Mouse (Mus musculus) CH12F3 (cell line): ENCODE measurements at regions not wholly inside any gene's neighbourhood (a gene's known extent, or its start where the extent isn't known, plus 50 kb on each side); places are given as distances from the start of the nearest gene placed in this dataset.

Experiments used
- in situ Hi-C: fragments of 300-500 bp; cut with MboI; formaldehyde crosslinking; loops from 2 replicates; pipeline ENCODE4 v1.14.3; 2020; ENCODE audit warnings: low sequenced_read_pairs

GRCm38 (mm10) chr11:24745841-24746240 lies 668.0 kb downstream of the Bcl11a start:
- in situ Hi-C loops, result no loop called here

GRCm38 (mm10) chr11:24750144-24750779 lies 672.4 kb downstream of the Bcl11a start:
- in situ Hi-C loops, result no loop called here

GRCm38 (mm10) chr11:24758130-24758529 lies 680.3 kb downstream of the Bcl11a start:
- in situ Hi-C loops, result no loop called here

GRCm38 (mm10) chr11:24783470-24783869 lies 705.6 kb downstream of the Bcl11a start:
- in situ Hi-C loops, result no loop called here

GRCm38 (mm10) chr11:24789120-24789519 lies 711.3 kb downstream of the Bcl11a start:
- in situ Hi-C loops, result no loop called here

- in situ Hi-C loops, result no loop called here
Measured at GRCm38 (mm10) chr11:24795510-24796211, 717.8 kb downstream of the Bcl11a start.

GRCm38 (mm10) chr11:24804623-24805023 lies 726.8 kb downstream of the Bcl11a start:
- in situ Hi-C loops, result no loop called here

GRCm38 (mm10) chr11:24829578-24830401 lies 751.9 kb downstream of the Bcl11a start:
- in situ Hi-C loops, result no loop called here

GRCm38 (mm10) chr11:24830484-24830883 lies 752.6 kb downstream of the Bcl11a start:
- in situ Hi-C loops, result no loop called here

- in situ Hi-C loops, result no loop called here
Measured at GRCm38 (mm10) chr11:24843839-24844738, 766.2 kb downstream of the Bcl11a start.

GRCm38 (mm10) chr11:24856991-24857390 lies 779.1 kb downstream of the Bcl11a start:
- in situ Hi-C loops, result no loop called here

- in situ Hi-C loops, result no loop called here
Measured at GRCm38 (mm10) chr11:24864637-24865036, 786.8 kb downstream of the Bcl11a start.

GRCm38 (mm10) chr11:24865067-24865796 lies 787.4 kb downstream of the Bcl11a start:
- in situ Hi-C loops, result no loop called here
